Mouse (Mus musculus): ENCODE measurements around the gene Gm11239. TPM values are rescaled to one million over a fixed set of nuclear protein-coding genes. Genes with fewer than 3 reads are reported as not detected.
"Not testable (repeated sequence)": the region's sequence is repeated elsewhere in the genome, so short reads cannot be mapped to it uniquely, and the experiment has no call there.

Gene Gm11239
- polyA plus RNA-seq (2012; ENCODE audit: insufficient read depth, low replicate concordance): 0.87 TPM in 1 of 2 replicates, not detected in the other

DNA sequence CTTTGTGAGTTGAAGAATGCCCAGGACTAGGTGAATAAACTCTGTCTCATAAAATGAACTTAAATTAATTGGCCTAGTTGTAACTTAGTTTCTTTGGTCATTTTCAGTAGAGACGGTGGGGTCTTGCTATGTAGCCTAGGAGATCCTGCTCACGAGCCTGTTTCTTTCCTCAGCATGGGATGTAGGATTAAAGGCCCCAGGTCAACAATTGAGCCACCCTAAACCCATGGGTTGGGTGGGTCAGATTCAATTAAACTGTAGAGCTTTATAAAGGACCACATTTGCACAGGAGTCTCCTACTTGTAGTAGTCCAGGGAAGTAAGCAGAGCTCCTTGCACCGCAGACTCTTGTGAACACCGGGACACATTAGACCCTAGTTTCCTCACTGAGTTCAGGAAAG, at the start of gene Gm11239:
Gene Gm11239 (plus strand): TSS at position 301 of the 400 bp plus-strand sequence.
- not testable (repeated sequence) for H3K36me3 ChIP-seq (replicated peaks; ENCODE audit: low read length); H3K4me1 ChIP-seq; H3K4me3 ChIP-seq (replicated peaks); H3K9me3 ChIP-seq; H3K27me3 ChIP-seq (replicated peaks)

DNA sequence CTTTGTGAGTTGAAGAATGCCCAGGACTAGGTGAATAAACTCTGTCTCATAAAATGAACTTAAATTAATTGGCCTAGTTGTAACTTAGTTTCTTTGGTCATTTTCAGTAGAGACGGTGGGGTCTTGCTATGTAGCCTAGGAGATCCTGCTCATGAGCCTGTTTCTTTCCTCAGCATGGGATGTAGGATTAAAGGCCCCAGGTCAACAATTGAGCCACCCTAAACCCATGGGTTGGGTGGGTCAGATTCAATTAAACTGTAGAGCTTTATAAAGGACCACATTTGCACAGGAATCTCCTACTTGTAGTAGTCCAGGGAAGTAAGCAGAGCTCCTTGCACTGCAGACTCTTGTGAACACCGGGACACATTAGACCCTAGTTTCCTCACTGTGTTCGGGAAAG, 45.5 kb upstream of the Gm11239 start, which contains the start of gene Gm11237:
Gene Gm11237 (plus strand): TSS at position 301 of the 400 bp plus-strand sequence.
- H3K4me1 ChIP-seq; H3K9me3 ChIP-seq; H3K4me3 ChIP-seq (replicated peaks); H3K27me3 ChIP-seq (replicated peaks); H3K36me3 ChIP-seq (replicated peaks; ENCODE audit: low read length): not testable (repeated sequence)

DNA sequence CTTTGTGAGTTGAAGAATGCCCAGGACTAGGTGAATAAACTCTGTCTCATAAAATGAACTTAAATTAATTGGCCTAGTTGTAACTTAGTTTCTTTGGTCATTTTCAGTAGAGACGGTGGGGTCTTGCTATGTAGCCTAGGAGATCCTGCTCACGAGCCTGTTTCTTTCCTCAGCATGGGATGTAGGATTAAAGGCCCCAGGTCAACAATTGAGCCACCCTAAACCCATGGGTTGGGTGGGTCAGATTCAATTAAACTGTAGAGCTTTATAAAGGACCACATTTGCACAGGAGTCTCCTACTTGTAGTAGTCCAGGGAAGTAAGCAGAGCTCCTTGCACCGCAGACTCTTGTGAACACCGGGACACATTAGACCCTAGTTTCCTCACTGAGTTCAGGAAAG, 30.3 kb upstream of the Gm11239 start, which contains the start of gene Gm11236:
Gene Gm11236 (plus strand): TSS at position 301 of the 400 bp plus-strand sequence.
- not testable (repeated sequence) for H3K27me3 ChIP-seq (replicated peaks); H3K4me3 ChIP-seq (replicated peaks); H3K9me3 ChIP-seq; H3K4me1 ChIP-seq; H3K36me3 ChIP-seq (replicated peaks; ENCODE audit: low read length)

DNA sequence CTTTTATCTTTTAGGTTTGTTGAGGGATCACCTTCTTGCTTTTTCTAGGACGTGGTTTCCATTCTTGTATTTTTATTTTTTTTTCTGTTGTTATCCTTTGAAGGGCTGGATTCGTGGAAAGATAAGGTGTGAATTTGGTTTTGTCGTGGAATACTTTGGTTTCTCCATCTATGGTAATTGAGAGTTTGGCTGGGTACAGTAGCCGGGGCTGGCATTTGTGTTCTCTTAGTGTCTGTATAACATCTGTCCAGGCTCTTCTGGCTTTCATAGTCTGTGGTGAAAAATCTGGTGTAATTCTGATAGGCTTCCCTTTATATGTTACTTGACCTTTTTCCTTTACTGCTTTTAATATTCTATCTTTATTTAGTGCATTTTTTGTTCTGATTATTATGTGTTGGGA, 6.3 kb upstream of the Gm11239 start:
- not testable (repeated sequence) for H3K4me1 ChIP-seq; H3K27me3 ChIP-seq (replicated peaks); H3K9me3 ChIP-seq; H3K4me3 ChIP-seq (replicated peaks); H3K36me3 ChIP-seq (replicated peaks; ENCODE audit: low read length)

DNA sequence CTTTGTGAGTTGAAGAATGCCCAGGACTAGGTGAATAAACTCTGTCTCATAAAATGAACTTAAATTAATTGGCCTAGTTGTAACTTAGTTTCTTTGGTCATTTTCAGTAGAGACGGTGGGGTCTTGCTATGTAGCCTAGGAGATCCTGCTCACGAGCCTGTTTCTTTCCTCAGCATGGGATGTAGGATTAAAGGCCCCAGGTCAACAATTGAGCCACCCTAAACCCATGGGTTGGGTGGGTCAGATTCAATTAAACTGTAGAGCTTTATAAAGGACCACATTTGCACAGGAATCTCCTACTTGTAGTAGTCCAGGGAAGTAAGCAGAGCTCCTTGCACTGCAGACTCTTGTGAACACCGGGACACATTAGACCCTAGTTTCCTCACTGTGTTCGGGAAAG, 15.1 kb downstream of the Gm11239 start, which contains the start of gene Gm428:
Gene Gm428 (plus strand): TSS at position 301 of the 400 bp plus-strand sequence.
- not testable (repeated sequence) for H3K4me1 ChIP-seq; H3K27me3 ChIP-seq (replicated peaks); H3K4me3 ChIP-seq (replicated peaks); H3K36me3 ChIP-seq (replicated peaks; ENCODE audit: low read length); H3K9me3 ChIP-seq

DNA sequence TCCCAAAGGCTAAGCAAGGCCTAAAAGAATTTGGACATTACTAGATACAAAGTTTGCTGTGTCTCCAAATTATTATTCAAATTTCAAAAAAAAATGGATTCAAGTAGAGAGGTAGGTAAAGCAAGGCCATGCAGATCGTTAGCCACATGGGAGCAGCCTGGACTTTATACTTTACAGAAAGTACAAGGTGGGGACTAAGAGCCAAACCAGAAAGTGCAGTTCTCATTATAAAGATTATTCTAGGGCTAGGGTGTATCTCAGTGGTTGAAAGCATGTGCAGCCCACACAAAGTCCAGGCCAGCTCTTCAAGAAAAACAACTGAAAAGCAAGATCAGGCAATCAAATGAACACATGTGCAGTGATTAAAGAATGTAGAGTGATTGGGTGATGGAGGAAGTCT, 50.6 kb downstream of the Gm11239 start:
- Histone ChIP-seq H3K9me3 (0 out of 2 replicates have a peak, but pooled peaks cover 3% of the 10 kb centered on the region), H3K4me1 (no peaks in the 10 kb centered on the region), H3K36me3 (replicated peaks; ENCODE audit: low read length) (no peaks in the 10 kb centered on the region), H3K4me3 (replicated peaks) (no peak overlapping the region), H3K27me3 (replicated peaks) (no peaks in the 10 kb centered on the region)
- no peak for TF ChIP-seq GATA1 (IDR thresholded peaks at IDR 0.05; ENCODE audit: borderline replicate concordance, low read length)
- no peak for TF ChIP-seq FLI1 (IDR thresholded peaks at IDR 0.05; ENCODE audit: low read length)

DNA sequence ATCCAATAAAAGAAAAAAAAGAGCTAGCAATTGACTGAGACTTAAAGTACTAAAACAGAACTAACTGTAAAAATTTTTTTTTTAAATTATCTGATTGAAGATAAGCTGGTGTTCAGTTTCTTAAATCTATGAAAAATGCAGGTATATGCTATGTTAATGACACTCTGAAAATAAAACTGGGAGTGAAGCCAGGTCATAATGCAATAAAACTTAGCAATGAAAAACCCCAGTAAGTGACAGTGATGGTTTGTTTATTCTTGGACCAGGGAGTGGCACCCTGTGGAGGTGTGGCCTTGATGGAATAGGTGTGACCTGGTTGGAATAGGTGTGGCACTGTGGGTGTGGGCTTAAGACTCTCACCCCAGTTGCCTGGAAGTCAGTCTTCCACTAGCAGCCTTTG, 51.7 kb downstream of the Gm11239 start:
- H3K9me3 ChIP-seq: 0 out of 2 replicates have a peak, but pooled peaks cover 3% of the 10 kb centered on the region
- TF ChIP-seq GATA1 (IDR thresholded peaks at IDR 0.05; ENCODE audit: borderline replicate concordance, low read length) (no peak), FLI1 (IDR thresholded peaks at IDR 0.05; ENCODE audit: low read length) (no peak)
- no peaks in the 10 kb centered on the region for H3K4me1 ChIP-seq
- no peaks in the 10 kb centered on the region for H3K36me3 ChIP-seq (replicated peaks; ENCODE audit: low read length)
- no peaks in the 10 kb centered on the region for H3K27me3 ChIP-seq (replicated peaks)
- H3K4me3 ChIP-seq (replicated peaks): no peak overlapping the region

Other genes starting within 250 kb of the Gm11239 start
- gene Gm11238, start 60.5 kb upstream of the Gm11239 start, polyA plus RNA-seq (2012; ENCODE audit: insufficient read depth, low replicate concordance): not detected in 2 replicates
- gene Gm11237, start 45.4 kb upstream of the Gm11239 start, polyA plus RNA-seq (2012; ENCODE audit: insufficient read depth, low replicate concordance): not detected in 2 replicates
- not detected in 2 replicates for gene Gm11236, start 30.2 kb upstream of the Gm11239 start, polyA plus RNA-seq (2012; ENCODE audit: insufficient read depth, low replicate concordance)
- gene Gm428, start 15.2 kb downstream of the Gm11239 start, polyA plus RNA-seq (2012; ENCODE audit: insufficient read depth, low replicate concordance): not detected in 2 replicates
- gene Rasef, start 122.6 kb downstream of the Gm11239 start, polyA plus RNA-seq (2012; ENCODE audit: insufficient read depth, low replicate concordance): not detected in 2 replicates
- gene Gm11758, start 207.9 kb downstream of the Gm11239 start, polyA plus RNA-seq (2012; ENCODE audit: insufficient read depth, low replicate concordance): not detected in 2 replicates
- gene Gm11757, start 222.8 kb downstream of the Gm11239 start, polyA plus RNA-seq (2012; ENCODE audit: insufficient read depth, low replicate concordance): not detected in 2 replicates
- not detected in 2 replicates for gene Gm13871, start 237.6 kb downstream of the Gm11239 start, polyA plus RNA-seq (2012; ENCODE audit: insufficient read depth, low replicate concordance)